Mouse (Mus musculus) myocyte (in vitro differentiated cells): ENCODE data around the gene Ank2.

Experiments
- E2F4 ChIP-seq: IDR thresholded peaks from one replicate; pipeline ENCODE4 v1.6.1; 2011; ENCODE audit warnings: mild to moderate bottlenecking, control low read depth, moderate library complexity; ENCODE audit not compliant: insufficient read depth
- MAX ChIP-seq: IDR thresholded peaks from one replicate; pipeline ENCODE4 v1.6.1; 2011; ENCODE audit warnings: low read depth, mild to moderate bottlenecking, control low read depth
- MYOG ChIP-seq, 3 experiments: IDR thresholded peaks; one replicate each; pipeline ENCODE4 v1.6.1; 2011; ENCODE audit warnings: control low read depth in 2 of 3, low read depth in 2 of 3, mild to moderate bottlenecking in 2 of 3; ENCODE audit not compliant: insufficient read length in 2 of 3, control insufficient read depth in 1 of 3, insufficient read depth in 1 of 3
- POLR2A ChIP-seq: IDR thresholded peaks from one replicate; pipeline ENCODE4 v1.6.1; 2011; ENCODE audit warnings: low read depth, mild to moderate bottlenecking, control low read depth, moderate library complexity; ENCODE audit not compliant: insufficient read length
- POLR2AphosphoS2 ChIP-seq: IDR thresholded peaks from one replicate; pipeline ENCODE4 v1.6.1; 2011; ENCODE audit warnings: low read depth, control low read depth; ENCODE audit not compliant: insufficient read length
- REST ChIP-seq: IDR thresholded peaks from one replicate; pipeline ENCODE4 v1.6.1; 2011; ENCODE audit warnings: mild to moderate bottlenecking, control low read depth, moderate library complexity; ENCODE audit not compliant: insufficient read depth, insufficient read length
- SRF ChIP-seq: IDR thresholded peaks from one replicate; pipeline ENCODE4 v1.6.1; 2011; ENCODE audit warnings: low read depth; ENCODE audit not compliant: control insufficient read depth, insufficient read length
- TCF3 ChIP-seq: IDR thresholded peaks from one replicate; pipeline ENCODE4 v1.6.1; 2011; ENCODE audit warnings: low read depth, control low read depth; ENCODE audit not compliant: insufficient read length
- USF1 ChIP-seq: IDR thresholded peaks from one replicate; pipeline ENCODE4 v1.6.1; 2011; ENCODE audit warnings: low read depth, mild to moderate bottlenecking, control low read depth, moderate library complexity

DNA sequence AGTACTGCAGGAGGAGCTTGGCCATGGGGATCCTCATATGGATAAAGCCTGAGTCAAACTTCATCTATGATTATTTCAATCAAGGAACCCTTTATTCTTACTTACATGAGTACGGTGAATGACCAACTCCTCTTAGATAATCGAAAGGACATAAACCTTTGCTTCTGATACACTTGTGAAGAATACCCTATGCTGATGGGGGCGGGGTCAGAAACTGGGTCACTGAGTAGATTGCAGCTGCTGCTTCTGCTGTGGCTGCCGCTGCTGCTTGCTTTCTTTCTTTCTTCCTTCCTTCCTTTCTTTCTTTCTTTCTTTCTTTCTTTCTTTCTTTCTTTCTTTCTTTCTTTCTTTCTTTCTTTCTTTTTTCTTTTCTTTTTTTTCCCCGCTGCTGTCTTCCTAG is 263.9 kb downstream of the Ank2 start:
- TF ChIP-seq POLR2A (no peak), E2F4 (no peak), POLR2AphosphoS2 (no peak), MAX (no peak), USF1 (no peak), TCF3 (no peak), REST (no peak), MYOG (IDR thresholded peaks at IDR 0.05; ENCODE audit: control insufficient read depth in 1 of 3, insufficient read depth in 1 of 3, insufficient read length in 2 of 3, low read depth in 2 of 3) (no peak), SRF (no peak)
